Mouse (Mus musculus) cerebellum, adult 2 months (tissue): Measurements from ENCODE around the gene Tuba1c.

Experiments
- CTCF ChIP-seq: fragments of 200-500 bp; IDR thresholded peaks from 2 replicates; pipeline ENCODE4 v1.5.1; 2011; ENCODE audit warnings: low read depth, mild to moderate bottlenecking, control low read depth, low read length, moderate library complexity, borderline replicate concordance; ENCODE audit not compliant: insufficient read depth
- POLR2A ChIP-seq: fragments of 200-500 bp; IDR thresholded peaks from 2 replicates; pipeline ENCODE4 v1.6.1; 2011; ENCODE audit warnings: low read length, control low read depth, borderline replicate concordance; ENCODE audit not compliant: insufficient read depth

GRCm38 (mm10) chr15:99074019-99074599 lies 44.4 kb downstream of the Tuba1c start, which contains the start of gene Troap:
- TF ChIP-seq CTCF: no peak
- no peak for TF ChIP-seq POLR2A
